Mouse (Mus musculus): Measurements from ENCODE around the gene Plau.

Plau gene

DNA sequence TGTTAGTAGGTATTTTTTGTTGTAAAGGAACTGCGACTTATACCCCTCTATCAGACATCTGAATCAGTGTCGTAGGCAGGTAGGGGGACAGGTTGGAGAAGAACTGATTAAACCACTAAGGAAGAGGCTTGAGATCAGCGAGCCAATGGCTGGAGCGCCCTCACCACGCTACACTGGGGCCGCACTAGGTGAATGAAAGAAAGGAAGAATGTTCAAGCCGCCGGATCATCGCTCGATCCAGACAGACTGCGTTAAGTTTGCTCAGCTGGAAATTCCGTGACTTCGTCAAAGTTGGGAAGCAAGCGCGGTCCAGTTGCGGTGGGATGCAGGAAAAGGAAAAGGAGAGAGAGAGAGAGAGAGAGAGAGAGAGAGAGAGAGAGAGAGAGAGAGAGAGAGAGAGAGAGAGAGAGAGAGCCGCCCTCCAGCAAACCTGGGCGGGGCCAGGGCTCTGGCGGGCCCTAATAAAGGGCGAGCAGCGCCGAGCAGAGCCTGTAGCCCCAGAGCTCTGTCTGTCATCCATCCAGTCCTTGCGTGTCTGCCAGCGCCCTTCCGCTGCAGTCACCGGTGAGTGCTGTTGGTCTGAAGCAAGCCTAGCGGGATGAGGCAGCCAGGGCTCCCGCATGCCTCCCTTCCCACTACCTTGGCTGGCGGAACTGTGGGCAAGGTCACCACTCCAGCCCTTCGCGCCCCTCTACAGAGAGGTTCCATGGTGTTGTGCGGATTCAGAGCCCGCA lies at the start of gene Plau:
Gene Plau (plus strand): TSS at position 490 of the 734 bp plus-strand sequence.
- peak; percentile 67 for DNase-seq

DNA sequence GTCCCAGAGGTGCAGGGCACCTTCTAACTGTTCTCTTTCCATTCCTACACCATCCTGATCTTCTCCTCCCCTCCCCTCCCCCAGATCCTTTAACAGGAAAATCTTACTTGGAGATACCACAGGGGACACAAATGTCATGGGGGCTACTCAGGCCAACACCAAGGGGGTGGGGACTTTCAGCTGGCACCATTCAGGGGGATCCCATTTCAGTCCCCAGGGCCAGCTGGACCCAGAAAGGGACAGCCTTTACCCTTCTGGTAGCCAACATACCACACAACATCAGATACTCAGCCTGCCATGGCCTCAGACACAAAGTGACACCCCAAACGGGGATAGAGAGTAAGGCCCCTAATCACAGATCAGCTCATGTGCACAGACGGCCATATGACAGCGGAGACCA lies 48.3 kb upstream of the Plau start:
- DNase-seq = no peak

DNA sequence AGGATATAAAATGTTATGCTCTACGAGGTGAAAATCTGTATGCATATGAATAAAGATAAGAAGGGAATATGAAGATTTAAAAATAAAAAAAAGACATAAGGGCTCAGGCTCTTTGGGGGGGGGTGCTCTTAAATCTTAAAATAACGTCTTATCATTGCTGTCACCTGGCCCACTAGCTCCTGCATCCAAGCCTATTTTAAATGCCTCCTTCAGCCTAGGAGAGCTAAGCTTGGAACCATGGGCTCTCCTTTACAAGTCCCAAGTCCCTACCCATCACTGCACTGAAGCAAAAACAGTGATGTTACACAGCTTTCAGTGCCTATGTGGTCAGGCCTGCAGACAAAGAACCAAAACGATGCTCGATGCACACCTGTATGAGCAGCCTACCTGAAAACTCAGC lies 46.9 kb upstream of the Plau start:
- DNase-seq = no peak

DNA sequence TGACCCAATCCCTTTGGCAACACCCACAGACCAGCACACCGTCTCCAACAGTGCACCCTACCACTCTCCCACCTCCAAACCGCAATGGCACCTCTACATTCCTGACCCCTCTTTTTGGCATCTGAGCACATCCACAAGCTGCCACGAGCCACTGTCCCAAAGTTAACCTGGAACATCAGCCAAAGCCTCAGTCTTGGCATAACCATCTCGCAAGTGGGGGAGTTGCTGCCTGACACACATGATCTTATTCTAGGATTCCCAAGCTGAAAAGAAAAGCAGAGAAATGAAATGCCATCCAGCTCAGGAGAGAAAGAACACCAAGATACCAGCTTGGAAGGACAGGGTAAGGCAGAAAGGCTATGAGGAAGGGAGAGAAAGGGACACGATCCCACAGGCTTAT lies 46.0 kb upstream of the Plau start:
- DNase-seq = no peak

DNA sequence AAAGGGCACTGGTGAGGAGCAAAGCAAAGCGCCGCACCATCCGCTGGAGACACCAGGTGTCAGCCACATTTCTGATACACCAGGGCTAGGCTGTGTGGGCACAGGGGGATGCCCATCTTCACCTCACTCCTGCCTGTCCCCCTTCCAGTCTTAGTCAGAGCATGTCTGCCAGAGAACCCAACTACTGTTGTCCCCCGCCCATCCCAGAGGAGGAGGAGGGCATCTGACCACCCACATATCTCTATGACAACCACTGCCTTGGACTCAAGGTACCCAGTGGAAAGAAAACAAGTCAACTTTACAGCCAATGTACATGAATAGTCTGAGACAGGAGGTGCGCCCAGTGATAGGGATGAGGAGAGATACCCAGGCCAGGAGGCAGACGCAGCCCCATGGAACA lies 45.5 kb upstream of the Plau start:
- no peak for DNase-seq

DNA sequence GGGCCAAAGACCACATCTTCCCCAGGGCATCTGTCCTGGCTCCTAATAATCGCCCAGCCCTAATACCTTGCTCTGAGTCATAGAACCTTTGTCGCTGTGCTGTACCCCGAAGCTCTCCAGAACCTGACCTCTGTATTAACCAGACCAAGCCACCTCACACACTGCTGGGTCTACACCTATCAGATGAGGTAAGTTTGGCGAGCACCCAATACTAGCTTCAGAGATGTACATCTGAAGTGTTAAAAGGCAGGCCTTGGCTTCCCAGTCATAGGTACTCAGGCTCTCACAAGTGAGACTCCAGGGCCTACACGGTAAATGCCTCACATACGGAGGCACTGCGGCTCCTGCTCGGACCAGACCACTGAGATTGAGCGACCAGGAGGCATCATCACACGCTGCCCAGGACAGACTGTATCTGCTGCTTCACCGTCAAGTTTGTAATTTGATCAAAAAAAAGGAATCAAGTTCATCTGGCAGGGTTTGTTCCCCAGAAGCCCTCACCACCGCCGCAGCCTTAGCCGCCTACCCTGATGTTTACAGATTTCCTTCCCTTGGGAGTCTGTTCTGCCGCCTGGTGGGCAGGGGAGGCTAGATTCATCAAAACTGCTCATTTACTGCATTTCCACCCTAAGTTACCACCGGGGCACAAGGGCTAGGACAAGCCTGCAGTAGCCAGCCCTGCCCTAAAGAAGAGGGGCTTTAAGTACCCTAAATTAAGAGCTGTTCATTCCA lies 44.8 kb upstream of the Plau start:
- DNase-seq = no peak

DNA sequence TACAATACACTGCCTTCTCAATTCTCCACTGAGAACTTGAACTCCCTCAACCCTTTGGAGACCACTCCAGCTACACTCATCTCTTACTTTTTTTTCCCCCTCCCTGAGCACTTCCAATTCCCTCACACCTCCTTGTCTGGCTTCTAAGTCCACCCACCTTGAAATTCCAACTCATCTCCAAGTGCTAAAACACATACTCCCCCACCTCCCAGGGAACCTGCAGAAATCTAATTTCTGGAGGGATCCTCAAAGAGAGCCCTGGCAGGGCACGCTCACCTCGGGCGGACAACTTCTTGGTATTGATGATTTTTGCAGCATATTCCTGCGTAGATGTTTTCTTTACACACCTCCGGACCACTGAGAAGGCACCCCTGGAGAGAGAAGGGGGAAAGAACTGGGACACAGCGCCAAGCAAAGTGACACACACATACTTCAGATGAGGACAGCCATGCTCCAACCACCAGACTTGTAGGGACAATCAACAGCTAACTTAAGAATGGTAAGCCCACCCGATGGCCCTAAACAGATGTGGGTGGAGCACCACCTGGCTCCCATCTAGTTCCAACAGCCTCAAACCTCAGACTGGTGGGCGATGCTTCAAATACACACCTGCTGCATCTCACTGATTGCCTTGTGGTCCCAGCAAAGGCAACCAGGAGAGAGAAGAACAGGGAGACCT lies 44.1 kb upstream of the Plau start:
- no peak for DNase-seq

DNA sequence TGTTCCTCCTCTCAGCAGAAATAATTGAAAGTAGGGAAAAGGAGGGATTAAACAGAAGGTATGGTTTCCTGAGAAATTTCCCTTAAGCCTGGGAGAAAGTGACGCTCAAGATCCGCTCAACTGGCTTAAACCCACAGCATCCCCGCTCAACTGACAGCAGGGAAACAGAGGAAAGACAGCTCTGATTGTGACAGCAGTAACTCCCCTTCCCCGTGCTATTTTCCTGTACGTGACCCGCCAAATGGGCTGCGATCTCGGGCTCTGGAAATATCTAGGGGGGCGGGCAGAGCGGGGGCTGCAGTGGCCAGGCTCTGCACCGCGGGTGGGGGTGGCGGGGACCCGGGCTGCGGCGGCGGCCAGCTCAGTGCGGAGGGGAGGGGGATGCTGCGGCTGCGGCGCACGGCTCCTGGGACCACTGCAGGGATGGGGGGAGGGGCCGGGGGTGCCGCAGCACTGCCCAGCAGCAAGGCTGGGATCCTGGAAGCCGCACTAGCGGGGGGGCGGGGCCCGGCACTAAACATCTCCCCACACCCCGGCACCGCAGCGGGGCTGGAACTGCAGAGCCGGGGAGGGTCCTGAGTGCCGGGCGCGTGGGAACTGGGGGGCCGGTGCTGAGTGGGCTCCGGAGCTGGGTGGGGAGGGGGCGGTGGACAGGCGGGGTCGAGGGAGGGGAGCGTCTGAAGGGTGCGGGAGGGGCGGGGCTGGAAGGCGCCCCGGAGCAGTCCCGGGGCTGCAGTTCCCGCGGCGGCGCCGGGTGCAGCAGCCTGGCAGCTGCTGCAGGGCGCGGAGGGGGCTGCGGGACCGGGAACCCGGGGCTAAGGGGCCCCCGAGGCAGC lies 43.3 kb upstream of the Plau start:
- DNase-seq = no peak

DNA sequence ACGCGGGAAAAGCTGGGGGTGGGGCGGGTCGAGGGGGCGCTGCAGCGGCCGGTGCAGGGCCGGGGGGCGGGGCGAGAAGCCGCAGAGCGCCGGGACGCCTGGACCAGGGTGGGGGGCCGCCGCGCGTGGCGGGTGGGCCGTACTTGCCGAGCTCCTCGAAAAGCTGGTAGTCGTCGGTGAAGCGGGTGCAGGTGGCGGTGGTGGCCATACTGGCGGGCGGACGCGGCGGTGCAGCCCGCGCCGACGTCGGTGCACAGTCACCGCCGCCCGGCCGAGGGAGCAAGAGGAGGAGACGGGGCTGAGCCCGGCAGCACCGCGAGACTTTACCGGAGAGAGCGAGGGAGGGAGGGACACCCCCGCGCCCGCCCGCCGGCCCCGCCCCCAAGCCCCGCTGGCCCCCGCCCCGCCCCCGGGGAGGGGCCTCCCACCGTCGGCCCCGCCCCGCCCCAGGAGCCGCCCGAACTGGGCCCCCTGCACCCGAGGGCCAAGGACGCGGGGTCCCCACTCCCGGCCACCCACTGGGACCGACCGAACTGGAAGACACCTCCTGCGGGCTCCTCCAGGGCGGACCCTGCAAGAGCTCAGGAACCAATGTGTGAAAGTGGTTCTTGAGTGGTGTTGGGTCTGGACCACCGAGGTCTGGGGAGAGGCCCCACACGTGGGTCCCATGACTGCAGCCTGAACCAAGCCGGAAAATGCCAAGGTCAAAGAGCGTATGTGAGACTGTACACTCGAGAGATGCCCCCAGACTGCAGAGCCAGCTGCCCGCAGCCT lies 42.5 kb upstream of the Plau start, which contains the start of gene Camk2g:
Gene Camk2g (minus strand): TSS at position 331 of the 774 bp plus-strand sequence.
- DNase-seq = peak; percentile 82

DNA sequence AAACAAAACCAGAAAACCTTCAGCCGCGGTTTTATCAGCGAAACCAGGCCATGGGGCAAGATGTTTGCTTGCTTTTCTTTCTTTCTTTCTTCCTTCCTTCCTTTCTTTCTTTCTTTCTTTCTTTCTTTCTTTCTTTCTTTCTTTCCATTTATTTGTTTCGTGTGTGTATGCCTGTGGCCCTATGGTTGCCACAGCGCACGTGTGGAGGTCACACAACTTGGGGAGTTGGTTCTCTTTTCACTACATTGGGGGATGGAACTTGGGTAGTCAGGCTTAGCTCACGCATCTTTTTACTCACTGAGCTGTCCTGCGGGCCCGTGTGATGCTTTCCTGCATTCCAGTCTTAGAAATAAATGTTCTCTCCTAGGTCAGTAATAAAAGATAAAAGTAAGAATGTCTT lies 41.9 kb upstream of the Plau start:
- DNase-seq = no peak

DNA sequence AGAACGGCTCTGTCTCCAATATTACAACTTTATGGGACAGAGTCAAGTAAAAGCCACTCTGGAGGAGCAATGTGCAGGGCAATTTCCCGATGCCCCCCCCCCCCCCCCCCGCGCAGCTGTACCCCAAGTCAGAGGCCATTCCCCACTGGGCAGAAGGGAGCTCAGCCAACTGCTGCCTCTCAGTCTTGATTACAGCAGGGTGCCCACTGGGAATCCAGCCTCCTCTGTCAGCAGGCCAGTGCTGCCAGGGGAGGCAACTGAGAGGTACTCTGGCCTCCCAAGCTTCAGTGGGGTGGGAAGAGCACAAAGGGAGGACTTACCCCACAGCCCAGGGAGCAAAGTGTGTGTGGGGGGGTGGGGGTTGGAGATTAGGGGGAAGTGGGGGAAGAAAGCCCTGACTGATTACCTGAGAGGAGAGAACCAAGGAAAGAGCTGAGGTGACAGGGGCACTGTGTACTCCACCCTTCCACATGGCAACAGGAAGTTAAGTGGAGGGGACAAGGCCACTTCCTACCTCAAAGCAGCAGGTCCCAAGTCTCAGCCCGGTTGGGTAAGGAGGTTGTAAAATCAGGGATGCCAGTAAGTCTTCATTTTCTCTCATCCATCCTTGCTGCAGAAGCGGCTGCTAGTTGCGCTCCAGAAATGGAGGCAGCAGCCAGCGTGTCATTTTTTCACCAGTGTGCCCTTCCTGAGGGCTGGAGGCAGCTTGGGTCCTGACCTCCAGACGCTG lies 40.9 kb upstream of the Plau start:
- no peak for DNase-seq

DNA sequence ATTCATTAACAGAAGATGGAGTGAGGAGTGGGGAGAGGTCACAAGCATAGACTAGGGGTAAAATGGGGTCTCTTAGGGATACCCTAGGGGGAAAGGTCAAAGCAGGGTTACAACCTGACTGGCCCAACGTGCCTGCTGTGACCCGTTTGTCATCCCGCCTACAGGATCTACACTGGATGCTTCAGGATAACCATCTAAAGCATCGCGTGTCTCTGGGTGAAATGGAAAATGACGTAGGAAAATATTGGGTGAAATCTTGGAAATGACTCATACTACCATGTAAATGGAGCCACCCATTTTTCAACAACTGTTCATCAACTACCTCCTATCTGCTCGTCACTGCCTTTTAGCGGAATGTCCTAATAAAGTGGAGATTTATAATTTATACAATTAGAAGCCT lies 40.3 kb upstream of the Plau start:
- DNase-seq = no peak

DNA sequence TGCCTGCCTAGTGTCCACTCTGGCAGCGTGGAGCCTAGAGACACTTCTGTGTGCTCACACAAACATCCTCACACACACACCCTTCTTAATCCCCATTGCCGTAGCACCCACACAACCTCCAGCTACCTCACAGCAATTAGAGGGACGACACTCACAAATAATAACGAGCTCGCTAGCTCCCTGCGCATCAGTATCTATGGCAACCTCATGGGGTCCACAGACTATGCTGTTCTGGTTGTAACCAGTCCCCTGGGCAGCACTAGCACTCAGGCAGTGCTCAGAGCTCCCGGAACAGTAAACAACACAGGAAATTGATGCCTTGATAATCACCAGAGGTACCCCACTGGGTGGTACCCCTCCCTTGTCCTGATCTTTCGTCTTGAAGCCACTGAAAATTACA lies 39.8 kb upstream of the Plau start:
- no peak for DNase-seq

DNA sequence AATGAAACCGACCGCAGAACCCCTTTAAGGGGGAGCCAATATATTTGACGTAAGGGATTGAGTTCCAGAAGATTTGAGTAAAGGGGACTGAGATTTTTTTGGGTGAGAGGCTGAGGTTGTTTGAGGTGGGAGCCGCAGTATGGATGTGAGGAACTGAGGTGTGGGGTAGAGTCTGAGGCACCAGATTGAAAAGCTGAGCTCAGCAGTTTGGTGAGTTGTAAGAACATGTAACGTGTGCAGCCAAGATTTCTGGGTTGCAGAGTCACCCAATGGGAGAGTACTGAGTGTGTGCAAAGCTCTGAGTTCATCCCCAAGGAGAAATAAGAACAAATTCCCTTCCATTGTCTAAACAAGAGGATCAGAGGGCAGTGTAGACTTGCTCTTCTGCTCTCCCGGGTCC lies 38.2 kb upstream of the Plau start:
- DNase-seq = no peak

DNA sequence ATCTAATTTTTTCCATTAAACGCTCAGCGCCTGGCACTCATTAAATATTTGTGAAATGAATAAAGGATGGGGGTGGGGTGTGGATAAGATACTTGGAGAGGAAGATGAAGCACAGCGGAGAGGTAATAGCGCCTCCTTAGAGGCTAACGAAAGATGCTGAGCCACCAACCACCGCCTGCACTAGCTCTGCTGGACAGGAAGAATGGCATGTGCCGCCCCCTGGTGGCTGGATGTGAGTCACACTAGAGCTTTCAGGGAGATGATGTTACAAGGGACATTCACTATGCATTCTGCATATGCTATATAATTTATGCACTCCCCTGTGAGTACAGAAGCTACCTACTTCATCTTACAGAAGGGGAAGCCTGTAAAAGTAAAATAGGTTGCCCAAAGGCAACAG lies 37.7 kb upstream of the Plau start:
- DNase-seq = peak; percentile 97

DNA sequence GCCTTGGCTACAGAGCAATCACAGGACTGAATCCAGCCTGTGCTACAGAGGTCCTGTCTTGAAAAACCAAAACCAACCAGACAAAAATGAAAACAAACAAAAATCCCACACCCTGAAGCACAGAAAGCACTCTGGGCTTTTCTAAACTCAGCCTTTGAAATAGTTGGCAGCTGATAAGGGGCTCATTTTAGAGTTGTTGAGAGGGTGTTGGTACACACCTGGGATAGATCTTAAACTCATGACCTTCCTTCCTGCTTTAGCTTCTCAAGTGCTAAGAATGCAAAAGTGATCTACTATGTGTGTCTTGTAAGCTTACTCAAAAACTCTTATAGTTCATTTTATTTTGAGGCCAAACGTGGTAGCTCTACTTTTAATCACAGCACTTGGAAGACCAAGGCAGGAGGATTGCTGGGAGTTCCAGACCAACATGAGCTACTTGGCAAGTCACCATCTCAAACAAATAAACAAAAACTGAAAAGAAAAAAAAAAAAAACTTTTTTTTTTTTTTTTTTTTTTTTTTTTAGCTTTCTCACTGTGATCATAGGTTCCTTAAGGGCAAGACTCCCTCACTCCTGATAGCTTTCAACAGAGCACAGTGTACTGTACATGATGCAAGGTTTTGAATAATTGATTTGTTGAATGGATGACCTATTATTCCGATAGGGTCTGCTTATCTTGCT lies 33.4 kb upstream of the Plau start:
- DNase-seq = no peak

DNA sequence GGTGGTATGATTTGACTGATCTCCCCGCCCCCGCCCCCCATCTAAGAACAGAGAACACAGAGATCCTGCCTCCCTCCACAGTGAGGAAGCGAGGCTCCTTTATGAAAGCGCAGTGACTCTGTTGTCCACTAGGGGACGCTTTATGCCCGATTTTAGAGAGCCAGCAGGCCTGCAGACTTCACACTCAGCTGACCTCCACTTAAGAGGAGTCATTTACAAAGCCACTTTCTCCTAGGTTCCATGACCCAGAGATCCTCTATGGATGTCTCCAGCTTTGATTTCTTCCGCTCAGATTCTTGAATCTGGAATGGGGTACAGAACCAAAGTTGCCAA lies 32.9 kb upstream of the Plau start:
- peak; percentile 87 for DNase-seq

DNA sequence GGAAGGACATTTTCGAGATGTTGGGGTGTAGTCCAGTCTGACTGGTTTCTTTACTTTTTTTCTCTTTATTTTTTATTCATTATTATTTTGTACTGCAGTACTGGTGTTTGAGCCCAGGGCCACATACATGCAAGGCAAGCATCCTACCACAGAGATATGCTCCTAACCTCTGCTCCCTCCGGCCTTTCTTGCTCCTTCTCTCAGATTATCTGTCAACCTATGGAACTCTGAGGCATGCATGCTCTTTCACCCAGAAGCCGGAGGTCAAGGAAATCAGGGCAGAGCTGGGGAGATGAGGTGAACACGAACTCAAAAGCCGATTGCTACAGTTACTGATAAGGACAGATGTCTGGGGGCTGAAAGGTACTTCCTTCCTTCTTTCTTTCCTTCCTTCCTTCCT lies 32.0 kb upstream of the Plau start:
- DNase-seq = no peak

DNA sequence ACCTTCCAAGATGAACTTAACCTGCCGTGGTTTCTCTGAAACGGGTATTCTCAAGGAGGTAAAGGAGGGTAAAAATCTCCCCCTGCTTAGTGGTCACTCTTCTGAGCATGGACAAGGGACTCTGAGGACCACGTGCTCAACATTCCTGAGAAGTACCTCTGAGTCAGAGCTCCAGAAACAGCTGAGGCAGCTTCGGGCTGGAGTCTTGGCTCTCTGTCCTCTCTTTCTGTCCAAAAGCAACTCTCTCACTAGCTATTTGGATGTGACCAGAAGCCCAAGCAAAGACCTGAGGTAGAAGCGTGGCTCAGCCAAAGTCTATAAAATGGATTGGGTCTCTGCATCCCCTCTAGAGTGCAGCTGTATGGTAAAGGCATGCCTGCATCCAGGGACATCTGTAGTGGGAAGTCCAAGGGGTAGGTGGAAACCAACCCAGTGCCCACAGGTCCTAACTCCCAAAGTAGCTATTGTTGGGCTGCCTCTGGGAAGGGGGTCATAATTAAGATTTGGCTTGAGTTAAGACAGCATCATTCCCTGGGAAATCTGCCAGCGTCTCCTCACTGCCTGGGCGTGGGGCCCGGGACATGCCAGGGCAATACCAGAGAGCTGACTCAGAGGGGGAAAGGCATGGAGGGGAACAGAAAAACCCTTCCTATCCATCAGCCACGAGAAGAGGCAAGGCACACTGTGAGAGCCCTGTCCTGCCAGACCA lies 31.3 kb upstream of the Plau start:
- peak; percentile 93 for DNase-seq

DNA sequence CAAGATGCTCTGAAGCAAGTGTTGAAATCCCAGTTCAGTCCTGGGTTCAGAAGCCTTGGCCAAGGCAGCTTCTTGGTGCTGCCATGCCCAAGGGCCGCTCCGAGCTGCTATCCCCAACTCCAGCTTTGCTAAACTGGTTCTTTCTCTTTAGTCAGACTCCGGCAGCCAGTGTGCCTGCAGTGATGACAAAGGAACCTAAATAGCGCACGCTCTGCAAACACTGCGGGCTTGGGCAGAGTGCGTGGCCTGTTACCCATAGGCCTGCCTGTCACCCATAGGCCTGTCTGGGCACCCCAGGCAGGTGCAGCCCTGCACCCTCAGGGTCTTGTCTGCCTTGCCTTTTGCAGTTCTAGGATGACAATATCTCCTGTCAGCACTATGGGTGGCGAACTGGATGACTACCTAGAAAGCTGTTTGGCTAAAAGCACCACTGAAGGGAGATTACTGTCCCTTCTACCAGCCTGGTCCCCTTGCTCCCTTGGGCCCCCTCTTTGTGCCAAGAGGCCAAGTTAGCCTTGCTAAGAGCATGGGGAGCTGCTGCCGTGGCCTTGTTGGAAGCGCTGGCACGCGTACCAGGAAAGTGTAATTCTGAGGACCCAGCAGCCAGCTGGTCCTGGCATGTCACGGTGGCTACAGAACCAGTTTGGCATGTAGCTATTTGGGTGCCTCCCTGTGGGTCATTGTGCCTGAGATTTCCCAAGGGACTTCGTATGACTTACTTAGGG lies 30.2 kb upstream of the Plau start:
- DNase-seq = no peak
